Mouse (Mus musculus): Measurements from ENCODE around the gene Bloc1s4.

DNA sequence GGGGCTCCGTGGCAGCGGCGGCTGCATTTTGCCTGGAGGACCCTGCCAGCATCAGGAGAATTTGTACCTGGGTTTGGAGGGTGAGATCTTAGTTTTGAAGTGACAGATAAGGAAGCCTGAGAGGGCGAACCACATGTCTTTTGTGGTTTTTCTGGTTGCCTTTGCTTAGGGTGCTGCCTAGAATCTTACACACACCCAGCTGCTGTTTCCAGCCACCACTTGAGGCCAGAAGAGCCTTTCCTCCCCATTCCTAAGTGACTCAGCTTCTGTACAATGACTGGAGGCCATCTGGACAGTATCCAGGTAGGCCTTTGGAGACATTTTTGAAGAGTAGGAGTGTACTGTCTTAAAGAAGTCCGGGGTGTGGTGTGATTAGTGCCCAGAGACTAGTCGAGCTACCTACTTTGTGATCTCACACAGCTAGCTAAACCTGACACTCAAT, 26.0 kb downstream of the Bloc1s4 start:
- no peak for TF ChIP-seq CTCF (IDR thresholded peaks at IDR 0.05; ENCODE audit: extremely low read depth, insufficient read length, insufficient replicate concordance, low read depth, low read length)
- no peak for TF ChIP-seq POLR2A (IDR thresholded peaks at IDR 0.05; ENCODE audit: low read depth, low read length)

Data from small intestine, adult 2 months (tissue).